Comparison of ENCODE assay signal across 30 mouse cellular contexts in the genomic region with DNA sequence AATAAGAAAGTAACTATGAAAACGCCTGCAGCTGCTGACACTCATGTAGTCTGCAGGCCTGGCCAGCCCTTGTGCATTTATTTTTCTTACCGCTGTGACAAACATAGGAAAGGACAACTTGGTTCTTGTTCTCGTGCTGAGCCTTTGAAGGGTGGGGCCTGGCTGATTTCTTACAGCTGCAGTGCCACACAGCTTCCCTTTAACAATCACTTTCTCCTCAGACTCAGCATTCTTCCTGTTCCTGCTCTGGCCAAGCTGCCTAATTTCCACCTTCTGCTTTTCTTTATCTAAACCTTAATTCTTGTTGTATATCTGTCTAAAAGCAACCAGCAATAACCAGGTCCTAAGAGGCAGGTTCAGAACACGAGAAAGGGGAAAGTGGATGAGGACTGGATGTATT. TPM values are rescaled to one million over a fixed set of nuclear protein-coding genes. Genes with fewer than 3 reads are reported as not detected.
"Had no signal": no experiment of that assay in that cellular context is flagged by ENCODE, and none has a peak within 500 bp of the region (broad histone marks: within the 10 kb centered on the region; RNA-seq: fewer than 3 reads in every experiment).

No protein-coding gene starts in this region.

- H3K36me3 ChIP-seq: kidney, embryonic 15.5 days; limb, embryonic 10.5 days; limb, embryonic 13.5 days; liver, embryonic 12.5 days; liver, embryonic 15.5 days; lung, embryonic 15.5 days; midbrain, embryonic 12.5 days; midbrain, embryonic 15.5 days had no signal

- H3K27ac ChIP-seq: kidney, embryonic 15.5 days; limb, embryonic 10.5 days; limb, embryonic 13.5 days; liver, embryonic 12.5 days; liver, embryonic 15.5 days; lung, embryonic 15.5 days; midbrain, embryonic 12.5 days; midbrain, embryonic 15.5 days had no signal

- H3K4me2 ChIP-seq: kidney, embryonic 15.5 days; limb, embryonic 13.5 days; liver, embryonic 12.5 days; liver, embryonic 15.5 days; lung, embryonic 15.5 days; midbrain, embryonic 12.5 days; midbrain, embryonic 15.5 days had no signal

- H3K4me1 ChIP-seq: kidney, embryonic 15.5 days; limb, embryonic 13.5 days; liver, embryonic 12.5 days; liver, embryonic 15.5 days; lung, embryonic 15.5 days; midbrain, embryonic 12.5 days; midbrain, embryonic 15.5 days had no signal

- H3K27me3 ChIP-seq: kidney, embryonic 15.5 days; limb, embryonic 13.5 days; liver, embryonic 12.5 days; liver, embryonic 15.5 days; lung, embryonic 15.5 days; midbrain, embryonic 12.5 days; midbrain, embryonic 15.5 days had no signal

- ATAC-seq: intestine, postnatal 0 days; liver, embryonic 12.5 days; midbrain, embryonic 15.5 days had no signal

- DNase-seq: kidney, adult 8-10 months; kidney, postnatal 10 days; kidney, postnatal 4 days; layer of hippocampus, adult 9-11 months; liver; lung, adult 18-20 months; lung, postnatal 10 days; thymus, adult 18-20 months; thymus, postnatal 36 days had no signal

- H3K4me3 ChIP-seq: kidney, embryonic 15.5 days; limb, embryonic 10.5 days; limb, embryonic 13.5 days; liver, embryonic 12.5 days; liver, embryonic 15.5 days; lung, embryonic 15.5 days; midbrain, embryonic 12.5 days; midbrain, embryonic 15.5 days; myocyte had no signal

- H3K9me3 ChIP-seq: kidney, embryonic 15.5 days; limb, embryonic 10.5 days; liver, embryonic 15.5 days; lung, embryonic 15.5 days; midbrain, embryonic 12.5 days; midbrain, embryonic 15.5 days had no signal

- H3K9ac ChIP-seq: kidney, embryonic 15.5 days; limb, embryonic 13.5 days; liver, embryonic 12.5 days; liver, embryonic 15.5 days; lung, embryonic 15.5 days; midbrain, embryonic 12.5 days; midbrain, embryonic 15.5 days had no signal

RNA-seq across cellular contexts. Expression of gene Gm10142, which starts 1.9 kb away (rescaled TPM):
- total RNA-seq: layer of hippocampus, adult 18-20 months; layer of hippocampus, postnatal 25 days; left cerebral cortex, adult 18-20 months; left cerebral cortex, postnatal 25 days had no signal
- polyA plus RNA-seq: intestine, embryonic 14.5 days; intestine, postnatal 0 days; kidney, embryonic 15.5 days; limb, embryonic 10.5 days; limb, embryonic 13.5 days; liver, embryonic 12.5 days; liver, embryonic 15.5 days; lung, embryonic 15.5 days; midbrain, embryonic 12.5 days; midbrain, embryonic 15.5 days; myocyte; neural tube, embryonic 11.5 days; neural tube, embryonic 14.5 days; stomach, embryonic 16.5 days; testis, adult 2 months had no signal

RNA-seq across cellular contexts. Expression of gene Gm10024, which starts 2.5 kb away (rescaled TPM):
- total RNA-seq: layer of hippocampus, adult 18-20 months; layer of hippocampus, postnatal 25 days; left cerebral cortex, adult 18-20 months; left cerebral cortex, postnatal 25 days had no signal
- polyA plus RNA-seq: intestine, embryonic 14.5 days; intestine, postnatal 0 days; kidney, embryonic 15.5 days; limb, embryonic 10.5 days; limb, embryonic 13.5 days; liver, embryonic 12.5 days; liver, embryonic 15.5 days; lung, embryonic 15.5 days; midbrain, embryonic 12.5 days; midbrain, embryonic 15.5 days; myocyte; neural tube, embryonic 11.5 days; neural tube, embryonic 14.5 days; small intestine, adult 2 months; spleen, adult 2 months; testis, adult 2 months had no signal

RNA-seq across cellular contexts. Expression of gene Krtap12-1, which starts 6.7 kb away (rescaled TPM):
- total RNA-seq: layer of hippocampus, adult 18-20 months; layer of hippocampus, postnatal 25 days; left cerebral cortex, adult 18-20 months; left cerebral cortex, postnatal 25 days had no signal
- polyA plus RNA-seq: intestine, embryonic 14.5 days; intestine, postnatal 0 days; kidney, embryonic 15.5 days; limb, embryonic 10.5 days; liver, embryonic 12.5 days; liver, embryonic 15.5 days; lung, embryonic 15.5 days; midbrain, embryonic 12.5 days; midbrain, embryonic 15.5 days; myocyte; neural tube, embryonic 11.5 days; neural tube, embryonic 14.5 days; small intestine, adult 2 months; spleen, adult 2 months; stomach, embryonic 16.5 days; testis, adult 2 months had no signal

RNA-seq across cellular contexts. Expression of gene Gm10272, which starts 7.3 kb away (rescaled TPM):
- total RNA-seq: layer of hippocampus, adult 18-20 months; layer of hippocampus, postnatal 25 days; left cerebral cortex, adult 18-20 months; left cerebral cortex, postnatal 25 days had no signal
- polyA plus RNA-seq: intestine, embryonic 14.5 days; intestine, postnatal 0 days; kidney, embryonic 15.5 days; limb, embryonic 10.5 days; limb, embryonic 13.5 days; liver, embryonic 12.5 days; liver, embryonic 15.5 days; lung, embryonic 15.5 days; midbrain, embryonic 12.5 days; midbrain, embryonic 15.5 days; myocyte; neural tube, embryonic 11.5 days; neural tube, embryonic 14.5 days; small intestine, adult 2 months; spleen, adult 2 months; stomach, embryonic 16.5 days; testis, adult 2 months had no signal

RNA-seq across cellular contexts. Expression of gene Gm10100, which starts 12.6 kb away (rescaled TPM):
- total RNA-seq: layer of hippocampus, adult 18-20 months; layer of hippocampus, postnatal 25 days; left cerebral cortex, adult 18-20 months; left cerebral cortex, postnatal 25 days had no signal
- polyA plus RNA-seq: intestine, embryonic 14.5 days; intestine, postnatal 0 days; kidney, embryonic 15.5 days; limb, embryonic 10.5 days; limb, embryonic 13.5 days; liver, embryonic 12.5 days; liver, embryonic 15.5 days; lung, embryonic 15.5 days; midbrain, embryonic 12.5 days; midbrain, embryonic 15.5 days; myocyte; neural tube, embryonic 11.5 days; neural tube, embryonic 14.5 days; small intestine, adult 2 months; spleen, adult 2 months; stomach, embryonic 16.5 days; testis, adult 2 months had no signal
